Mouse (Mus musculus): ENCODE data around the gene Syne1. TPM values are rescaled to one million over a fixed set of nuclear protein-coding genes. Genes with fewer than 3 reads are reported as not detected.
A peak's percentile ranks its signal among the peaks of the same experiment; 100 is the strongest.

The Syne1 gene
- polyA plus RNA-seq, 1 experiment from 2014 or later: 3.1 TPM

- H3K27ac ChIP-seq (replicated peaks; ENCODE audit: low read depth, low read length): no peak overlapping the region
- peak; percentile 40 for DNase-seq (ENCODE audit: low spot score)
- no peak overlapping the region for H3K4me3 ChIP-seq (ENCODE audit: low read depth, low read length)
- H3K9me3 ChIP-seq (replicated peaks; ENCODE audit: control insufficient read depth, low read length): no peaks in the 10 kb centered on the region
- no peak overlapping the region for H3K9ac ChIP-seq (replicated peaks; ENCODE audit: low read length)
- no peaks in the 10 kb centered on the region for H3K36me3 ChIP-seq (replicated peaks; ENCODE audit: control insufficient read depth, insufficient read depth, low read depth, low read length)
- no peak overlapping the region for H3K4me2 ChIP-seq (ENCODE audit: low read depth, low read length)
- H3K27me3 ChIP-seq (ENCODE audit: control insufficient read depth, insufficient read depth, low read length): no peaks in the 10 kb centered on the region
- H3K4me1 ChIP-seq (ENCODE audit: control insufficient read depth, insufficient read depth, low read length): no peaks in the 10 kb centered on the region
- ATAC-seq (replicated peaks; ENCODE audit: insufficient number of reproducible peaks, low FRiP score, low TSS enrichment, low read depth): no peak
- 24% methylated on average over 7 of the region's 7 CpGs for WGBS
Measured at GRCm38 (mm10) chr10:5207905-5208641, 343.2 kb downstream of the Syne1 start.

- no peak overlapping the region for H3K4me2 ChIP-seq (ENCODE audit: low read depth, low read length)
- H3K36me3 ChIP-seq (replicated peaks; ENCODE audit: control insufficient read depth, insufficient read depth, low read depth, low read length): no peaks in the 10 kb centered on the region
- WGBS: 89% methylated on average over 3 of the region's 3 CpGs
- H3K9ac ChIP-seq (replicated peaks; ENCODE audit: low read length): no peak overlapping the region
- H3K27ac ChIP-seq (replicated peaks; ENCODE audit: low read depth, low read length): no peak overlapping the region
- DNase-seq (ENCODE audit: low spot score): no peak
- H3K4me1 ChIP-seq (ENCODE audit: control insufficient read depth, insufficient read depth, low read length): no peaks in the 10 kb centered on the region
- no peak overlapping the region for H3K4me3 ChIP-seq (ENCODE audit: low read depth, low read length)
- ATAC-seq (replicated peaks; ENCODE audit: insufficient number of reproducible peaks, low FRiP score, low TSS enrichment, low read depth): no peak
- H3K27me3 ChIP-seq (ENCODE audit: control insufficient read depth, insufficient read depth, low read length): no peaks in the 10 kb centered on the region
- no peaks in the 10 kb centered on the region for H3K9me3 ChIP-seq (replicated peaks; ENCODE audit: control insufficient read depth, low read length)
Measured at GRCm38 (mm10) chr10:5205977-5206376, 345.3 kb downstream of the Syne1 start.

GRCm38 (mm10) chr10:5205570-5205969 lies 345.7 kb downstream of the Syne1 start:
- Histone ChIP-seq H3K27me3 (ENCODE audit: control insufficient read depth, insufficient read depth, low read length) (no peaks in the 10 kb centered on the region), H3K4me2 (ENCODE audit: low read depth, low read length) (no peak overlapping the region), H3K9ac (replicated peaks; ENCODE audit: low read length) (no peak overlapping the region), H3K4me3 (ENCODE audit: low read depth, low read length) (no peak overlapping the region), H3K4me1 (ENCODE audit: control insufficient read depth, insufficient read depth, low read length) (no peaks in the 10 kb centered on the region), H3K27ac (replicated peaks; ENCODE audit: low read depth, low read length) (no peak overlapping the region), H3K36me3 (replicated peaks; ENCODE audit: control insufficient read depth, insufficient read depth, low read depth, low read length) (no peaks in the 10 kb centered on the region), H3K9me3 (replicated peaks; ENCODE audit: control insufficient read depth, low read length) (no peaks in the 10 kb centered on the region)
- WGBS: 88% methylated on average over 5 of the region's 5 CpGs
- ATAC-seq (replicated peaks; ENCODE audit: insufficient number of reproducible peaks, low FRiP score, low TSS enrichment, low read depth) (no peak), DNase-seq (ENCODE audit: low spot score) (no peak)

GRCm38 (mm10) chr10:5203837-5204236 lies 347.4 kb downstream of the Syne1 start:
- H3K9me3 ChIP-seq (replicated peaks; ENCODE audit: control insufficient read depth, low read length): no peaks in the 10 kb centered on the region
- no peak for DNase-seq (ENCODE audit: low spot score)
- H3K4me1 ChIP-seq (ENCODE audit: control insufficient read depth, insufficient read depth, low read length): no peaks in the 10 kb centered on the region
- no peak for ATAC-seq (replicated peaks; ENCODE audit: insufficient number of reproducible peaks, low FRiP score, low TSS enrichment, low read depth)
- H3K4me3 ChIP-seq (ENCODE audit: low read depth, low read length): no peak overlapping the region
- H3K4me2 ChIP-seq (ENCODE audit: low read depth, low read length): no peak overlapping the region
- WGBS: 82% methylated on average over 10 of the region's 10 CpGs
- H3K27me3 ChIP-seq (ENCODE audit: control insufficient read depth, insufficient read depth, low read length): no peaks in the 10 kb centered on the region
- H3K9ac ChIP-seq (replicated peaks; ENCODE audit: low read length): no peak overlapping the region
- no peaks in the 10 kb centered on the region for H3K36me3 ChIP-seq (replicated peaks; ENCODE audit: control insufficient read depth, insufficient read depth, low read depth, low read length)
- no peak overlapping the region for H3K27ac ChIP-seq (replicated peaks; ENCODE audit: low read depth, low read length)

GRCm38 (mm10) chr10:5197356-5197755 lies 353.9 kb downstream of the Syne1 start:
- DNase-seq (ENCODE audit: low spot score) (no peak), ATAC-seq (replicated peaks; ENCODE audit: insufficient number of reproducible peaks, low FRiP score, low TSS enrichment, low read depth) (no peak)
- H3K4me1 ChIP-seq (ENCODE audit: control insufficient read depth, insufficient read depth, low read length): no peaks in the 10 kb centered on the region
- H3K9me3 ChIP-seq (replicated peaks; ENCODE audit: control insufficient read depth, low read length): no peaks in the 10 kb centered on the region
- H3K27me3 ChIP-seq (ENCODE audit: control insufficient read depth, insufficient read depth, low read length): no peaks in the 10 kb centered on the region
- no peak overlapping the region for H3K4me3 ChIP-seq (ENCODE audit: low read depth, low read length)
- 78% methylated on average over 2 of the region's 2 CpGs for WGBS
- no peaks in the 10 kb centered on the region for H3K36me3 ChIP-seq (replicated peaks; ENCODE audit: control insufficient read depth, insufficient read depth, low read depth, low read length)
- no peak overlapping the region for H3K4me2 ChIP-seq (ENCODE audit: low read depth, low read length)
- no peak overlapping the region for H3K27ac ChIP-seq (replicated peaks; ENCODE audit: low read depth, low read length)
- no peak overlapping the region for H3K9ac ChIP-seq (replicated peaks; ENCODE audit: low read length)

GRCm38 (mm10) chr10:5196267-5196666 lies 355.0 kb downstream of the Syne1 start:
- Histone ChIP-seq H3K27ac (replicated peaks; ENCODE audit: low read depth, low read length) (no peak overlapping the region), H3K4me2 (ENCODE audit: low read depth, low read length) (no peak overlapping the region), H3K27me3 (ENCODE audit: control insufficient read depth, insufficient read depth, low read length) (no peaks in the 10 kb centered on the region), H3K36me3 (replicated peaks; ENCODE audit: control insufficient read depth, insufficient read depth, low read depth, low read length) (no peaks in the 10 kb centered on the region), H3K9ac (replicated peaks; ENCODE audit: low read length) (no peak overlapping the region), H3K9me3 (replicated peaks; ENCODE audit: control insufficient read depth, low read length) (no peaks in the 10 kb centered on the region), H3K4me1 (ENCODE audit: control insufficient read depth, insufficient read depth, low read length) (no peaks in the 10 kb centered on the region), H3K4me3 (ENCODE audit: low read depth, low read length) (no peak overlapping the region)
- DNase-seq (ENCODE audit: low spot score) (no peak), ATAC-seq (replicated peaks; ENCODE audit: insufficient number of reproducible peaks, low FRiP score, low TSS enrichment, low read depth) (no peak)
- WGBS: 94% methylated on average over 5 of the region's 5 CpGs

- no peak for ATAC-seq (replicated peaks; ENCODE audit: insufficient number of reproducible peaks, low FRiP score, low TSS enrichment, low read depth)
- no peak overlapping the region for H3K27ac ChIP-seq (replicated peaks; ENCODE audit: low read depth, low read length)
- WGBS: 72% methylated on average over 5 of the region's 5 CpGs
- H3K9me3 ChIP-seq (replicated peaks; ENCODE audit: control insufficient read depth, low read length): no peaks in the 10 kb centered on the region
- DNase-seq (ENCODE audit: low spot score): no peak
- H3K9ac ChIP-seq (replicated peaks; ENCODE audit: low read length): no peak overlapping the region
- no peak overlapping the region for H3K4me3 ChIP-seq (ENCODE audit: low read depth, low read length)
- no peaks in the 10 kb centered on the region for H3K36me3 ChIP-seq (replicated peaks; ENCODE audit: control insufficient read depth, insufficient read depth, low read depth, low read length)
- no peak overlapping the region for H3K4me2 ChIP-seq (ENCODE audit: low read depth, low read length)
- H3K27me3 ChIP-seq (ENCODE audit: control insufficient read depth, insufficient read depth, low read length): no peaks in the 10 kb centered on the region
- no peaks in the 10 kb centered on the region for H3K4me1 ChIP-seq (ENCODE audit: control insufficient read depth, insufficient read depth, low read length)
Measured at GRCm38 (mm10) chr10:5195288-5195687, 356.0 kb downstream of the Syne1 start.

GRCm38 (mm10) chr10:5194671-5195234 lies 356.5 kb downstream of the Syne1 start:
- Histone ChIP-seq H3K4me1 (ENCODE audit: control insufficient read depth, insufficient read depth, low read length) (no peaks in the 10 kb centered on the region), H3K36me3 (replicated peaks; ENCODE audit: control insufficient read depth, insufficient read depth, low read depth, low read length) (no peaks in the 10 kb centered on the region), H3K4me2 (ENCODE audit: low read depth, low read length) (peak overlapping the region; percentile 60), H3K27me3 (ENCODE audit: control insufficient read depth, insufficient read depth, low read length) (no peaks in the 10 kb centered on the region), H3K27ac (replicated peaks; ENCODE audit: low read depth, low read length) (peak overlapping the region; percentile 28; the same call in 1 of the 2 replicates), H3K9ac (replicated peaks; ENCODE audit: low read length) (peak overlapping the region; percentile 48), H3K9me3 (replicated peaks; ENCODE audit: control insufficient read depth, low read length) (no peaks in the 10 kb centered on the region), H3K4me3 (ENCODE audit: low read depth, low read length) (peak overlapping the region; percentile 42)
- WGBS: under 1% methylated on average over 13 of the region's 13 CpGs
- ATAC-seq (replicated peaks; ENCODE audit: insufficient number of reproducible peaks, low FRiP score, low TSS enrichment, low read depth) (peak; percentile 98), DNase-seq (ENCODE audit: low spot score) (peak; percentile 78)

Data from embryonic facial prominence, embryonic 11.5 days (tissue).